Mouse (Mus musculus): Measurements from ENCODE around the gene Gpr137. TPM values are rescaled to one million over a fixed set of nuclear protein-coding genes. Genes with fewer than 3 reads are reported as not detected.
A peak's percentile ranks its signal among the peaks of the same experiment; 100 is the strongest.
"Not testable (repeated sequence)": the region's sequence is repeated elsewhere in the genome, so short reads cannot be mapped to it uniquely, and the experiment has no call there.

The Gpr137 gene
- polyA plus RNA-seq, 1 experiment from 2014 or later, result 23.7 TPM

DNA sequence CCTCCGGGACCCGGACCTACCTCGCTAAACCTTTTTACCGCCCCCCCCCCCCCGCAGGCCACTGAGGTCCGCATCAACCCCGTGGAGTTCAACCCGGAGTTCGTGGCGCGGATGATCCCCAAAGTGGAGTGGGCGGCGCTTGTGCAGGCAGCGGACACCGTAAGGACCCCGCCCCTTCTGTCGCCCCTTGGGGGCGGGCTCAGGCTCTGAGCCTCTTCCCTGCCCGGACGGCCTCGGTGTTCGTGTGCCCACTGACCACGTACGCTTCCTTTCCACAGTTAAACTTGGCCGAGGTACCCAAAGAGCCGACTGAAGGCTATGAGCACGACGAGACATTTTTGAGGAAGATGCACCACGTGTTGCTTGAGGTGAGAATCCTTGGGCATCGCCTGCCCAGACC is 32.0 kb downstream of the Gpr137 start:
- H3K4me2 ChIP-seq, result peak overlapping the region; percentile 80
- peaks cover 55% of the 10 kb centered on the region for H3K36me3 ChIP-seq
- ATAC-seq (ENCODE audit: insufficient number of reproducible peaks, low FRiP score), result peak; percentile 59
- peaks cover 29% of the 10 kb centered on the region for H3K4me1 ChIP-seq (replicated peaks)
- peak overlapping the region; percentile 78 for H3K9ac ChIP-seq
- not testable (repeated sequence) for H3K27me3 ChIP-seq (replicated peaks); H3K9me3 ChIP-seq (replicated peaks)
- 1% methylated on average over 30 of the region's 30 CpGs for WGBS
- H3K27ac ChIP-seq (ENCODE audit: poor library complexity, severe bottlenecking), result peak overlapping the region; percentile 88
- H3K4me3 ChIP-seq, result peak overlapping the region; percentile 66

DNA sequence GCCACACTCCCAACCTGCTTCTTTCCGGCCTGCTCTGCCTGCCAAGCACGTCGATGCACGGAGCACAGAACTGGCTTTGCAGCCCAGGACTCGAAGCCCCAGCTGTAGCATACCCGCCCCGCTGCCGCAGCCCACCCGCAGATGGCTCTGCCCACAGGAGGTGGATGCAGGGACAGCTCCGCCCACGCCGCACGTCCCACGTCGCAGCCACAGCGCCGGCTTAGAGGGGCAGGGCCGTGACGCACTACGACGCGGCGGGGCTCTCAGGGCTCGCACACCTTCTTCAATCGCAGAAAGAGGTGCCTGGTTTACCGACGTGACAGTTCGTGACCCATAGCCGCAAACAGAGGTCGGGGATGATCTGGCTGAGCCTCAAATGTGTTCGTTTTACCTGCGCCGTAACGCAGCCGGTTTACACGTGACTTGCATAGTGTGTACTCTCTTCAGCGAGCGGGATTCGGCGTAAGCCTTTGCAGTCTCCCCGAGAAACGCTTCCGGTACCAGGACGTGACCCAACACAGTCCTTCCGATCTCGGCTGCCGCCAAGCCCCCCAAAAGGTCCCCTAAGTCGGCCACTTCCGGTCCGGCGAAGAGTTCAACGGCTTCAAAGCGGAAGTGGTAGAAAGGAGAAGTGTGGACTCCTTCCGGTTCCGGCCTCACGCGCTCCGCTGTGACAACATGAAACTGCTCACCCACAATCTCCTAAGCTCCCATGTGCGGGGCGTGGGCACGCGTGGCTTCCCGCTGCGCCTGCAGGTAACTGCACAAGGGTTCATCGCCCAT is 32.6 kb downstream of the Gpr137 start, which contains the start of the genes Trmt112 and Prdx5:
TSS of gene Trmt112 (plus strand) at position 192 of the 783 bp plus-strand sequence.
TSS of gene Prdx5 (minus strand) at position 600 of the 783 bp plus-strand sequence.
- Histone ChIP-seq H3K27ac (ENCODE audit: poor library complexity, severe bottlenecking) (peak within 1 kb of the TSS; percentile 88), H3K36me3 (peaks cover 62% of the 10 kb centered on the region), H3K9me3 (replicated peaks) (no peaks in the 10 kb centered on the region), H3K4me1 (replicated peaks) (peaks cover 25% of the 10 kb centered on the region), H3K9ac (peak within 1 kb of the TSS; percentile 78), H3K4me3 (peak within 1 kb of the TSS; percentile 66), H3K27me3 (replicated peaks) (no peaks in the 10 kb centered on the region), H3K4me2 (peak within 1 kb of the TSS; percentile 80)
- under 1% methylated on average over 65 of the region's 65 CpGs for WGBS
- ATAC-seq (ENCODE audit: insufficient number of reproducible peaks, low FRiP score), result peak; percentile 89

DNA sequence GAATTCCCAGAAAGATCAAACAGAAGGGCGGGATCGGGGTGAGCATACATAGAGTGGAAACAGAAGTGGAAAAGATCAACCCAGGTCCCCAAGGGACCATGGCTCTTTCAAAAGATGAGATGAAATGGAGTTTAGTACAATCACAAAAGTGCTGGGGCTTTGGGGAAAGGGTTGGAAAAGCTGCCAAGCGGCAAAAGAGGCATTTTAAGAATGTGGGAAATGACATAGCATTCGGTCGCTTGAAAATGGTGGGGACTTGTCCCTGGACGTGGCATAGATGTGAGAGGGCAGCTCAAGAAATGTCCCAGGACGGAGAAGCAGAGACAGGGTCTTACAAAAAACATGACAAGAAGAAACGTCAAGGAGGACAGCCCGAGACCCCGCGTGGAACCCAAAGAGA is 33.3 kb downstream of the Gpr137 start:
- peak overlapping the region; percentile 66 for H3K4me3 ChIP-seq
- H3K36me3 ChIP-seq, result peaks cover 61% of the 10 kb centered on the region
- H3K9me3 ChIP-seq (replicated peaks), result no peaks in the 10 kb centered on the region
- 0 out of 2 replicates have a peak, but pooled peaks have one; percentile 0 for ATAC-seq (ENCODE audit: insufficient number of reproducible peaks, low FRiP score)
- H3K4me1 ChIP-seq (replicated peaks), result peaks cover 25% of the 10 kb centered on the region
- H3K27ac ChIP-seq (ENCODE audit: poor library complexity, severe bottlenecking), result peak overlapping the region; percentile 88
- WGBS, result 9% methylated on average over 11 of the region's 11 CpGs
- H3K27me3 ChIP-seq (replicated peaks), result no peaks in the 10 kb centered on the region
- H3K4me2 ChIP-seq, result peak overlapping the region; percentile 80
- H3K9ac ChIP-seq, result peak overlapping the region; percentile 78

DNA sequence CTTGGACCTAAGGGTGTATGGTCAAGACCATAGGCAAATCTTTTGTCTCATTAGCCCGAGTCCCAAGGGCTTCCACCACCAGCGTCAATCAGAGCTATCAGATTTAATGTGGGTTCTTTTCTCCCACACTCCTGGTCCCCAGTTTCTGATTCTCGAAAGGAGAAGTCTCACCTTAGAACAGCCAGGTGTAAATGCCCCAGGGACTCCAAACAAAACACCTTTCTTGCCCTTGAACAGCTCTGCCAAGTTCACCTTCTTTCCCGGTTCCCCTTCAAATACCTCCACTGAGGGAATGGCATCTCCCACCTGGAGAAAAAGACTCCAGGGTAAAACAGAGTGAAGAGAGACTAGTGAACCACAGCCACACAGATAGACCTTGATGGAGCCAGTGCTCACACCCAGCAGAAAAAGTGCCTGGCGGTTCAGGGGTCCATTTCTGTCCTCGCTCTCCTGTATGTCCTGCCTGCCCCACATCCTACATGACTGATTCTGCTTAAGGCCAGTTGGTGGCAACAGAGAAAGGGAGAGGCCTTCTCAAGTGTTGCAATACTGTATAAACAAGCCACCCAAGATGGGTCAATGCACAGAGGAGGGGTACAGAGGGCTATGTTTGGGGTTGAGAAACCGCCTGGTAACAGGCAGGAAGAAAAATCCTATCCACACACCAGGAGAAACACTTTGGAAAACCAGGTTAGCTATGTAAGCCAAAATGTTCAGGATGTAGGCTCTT is 34.3 kb downstream of the Gpr137 start:
- H3K4me3 ChIP-seq, result peak overlapping the region; percentile 66
- H3K4me2 ChIP-seq, result peak overlapping the region; percentile 80
- peak overlapping the region; percentile 78; the same call in 1 of the 2 replicates for H3K9ac ChIP-seq
- no peak overlapping the region for H3K27ac ChIP-seq (ENCODE audit: poor library complexity, severe bottlenecking)
- ATAC-seq (ENCODE audit: insufficient number of reproducible peaks, low FRiP score), result no peak
- H3K4me1 ChIP-seq (replicated peaks), result peaks cover 25% of the 10 kb centered on the region
- 77% methylated on average over 7 of the region's 7 CpGs for WGBS
- peaks cover 55% of the 10 kb centered on the region for H3K36me3 ChIP-seq
- no peaks in the 10 kb centered on the region for H3K9me3 ChIP-seq (replicated peaks)
- no peaks in the 10 kb centered on the region for H3K27me3 ChIP-seq (replicated peaks)

DNA sequence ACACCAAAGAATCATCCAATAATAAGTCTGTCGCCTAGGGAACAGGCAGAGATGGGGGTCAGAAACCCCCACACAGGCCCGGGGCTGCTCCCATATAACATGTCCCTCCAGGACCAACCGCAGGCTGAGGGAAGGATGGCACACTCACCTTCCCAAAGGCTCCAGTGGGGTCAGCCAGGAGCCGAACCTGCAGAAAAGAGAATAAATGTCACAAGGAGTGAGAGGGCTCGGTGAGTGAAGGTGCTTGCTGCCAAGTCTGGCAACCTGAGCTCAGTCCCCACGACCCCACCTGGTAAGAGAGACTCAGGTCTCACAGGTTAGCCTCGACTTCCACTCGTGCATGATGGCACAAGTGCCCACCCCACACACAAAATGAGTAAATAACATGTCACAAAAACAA is 35.2 kb downstream of the Gpr137 start:
- no peak overlapping the region for H3K4me2 ChIP-seq
- peaks cover 48% of the 10 kb centered on the region for H3K36me3 ChIP-seq
- H3K4me3 ChIP-seq, result no peak overlapping the region
- no peaks in the 10 kb centered on the region for H3K27me3 ChIP-seq (replicated peaks)
- no peaks in the 10 kb centered on the region for H3K9me3 ChIP-seq (replicated peaks)
- H3K4me1 ChIP-seq (replicated peaks), result peaks cover 25% of the 10 kb centered on the region
- H3K27ac ChIP-seq (ENCODE audit: poor library complexity, severe bottlenecking), result no peak overlapping the region
- no peak for ATAC-seq (ENCODE audit: insufficient number of reproducible peaks, low FRiP score)
- 0 out of 2 replicates have a peak overlapping the region, but pooled peaks have one; percentile 26 for H3K9ac ChIP-seq
- 89% methylated on average over 8 of the region's 8 CpGs for whole genome bisulfite sequencing

GRCm38 (mm10) chr19:6906199-6906598 is 36.1 kb downstream of the Gpr137 start:
- Histone ChIP-seq H3K36me3 (peaks cover 39% of the 10 kb centered on the region), H3K4me2 (no peak overlapping the region), H3K9me3 (replicated peaks) (no peaks in the 10 kb centered on the region), H3K4me1 (replicated peaks) (peaks cover 18% of the 10 kb centered on the region), H3K27me3 (replicated peaks) (no peaks in the 10 kb centered on the region), H3K9ac (no peak overlapping the region), H3K4me3 (no peak overlapping the region), H3K27ac (ENCODE audit: poor library complexity, severe bottlenecking) (no peak overlapping the region)
- WGBS, result 83% methylated on average over 3 of the region's 3 CpGs
- no peak for ATAC-seq (ENCODE audit: insufficient number of reproducible peaks, low FRiP score)

- Histone ChIP-seq H3K36me3 (peaks cover 36% of the 10 kb centered on the region), H3K27ac (ENCODE audit: poor library complexity, severe bottlenecking) (no peak overlapping the region), H3K27me3 (replicated peaks) (no peaks in the 10 kb centered on the region), H3K4me1 (replicated peaks) (peaks cover 14% of the 10 kb centered on the region), H3K4me2 (no peak overlapping the region), H3K4me3 (no peak overlapping the region), H3K9ac (no peak overlapping the region), H3K9me3 (replicated peaks) (no peaks in the 10 kb centered on the region)
- 85% methylated on average over 11 of the region's 11 CpGs for WGBS
- ATAC-seq (ENCODE audit: insufficient number of reproducible peaks, low FRiP score), result no peak
These were observed 36.7 kb downstream of the Gpr137 start for GRCm38 (mm10) chr19:6905498-6906159.

DNA sequence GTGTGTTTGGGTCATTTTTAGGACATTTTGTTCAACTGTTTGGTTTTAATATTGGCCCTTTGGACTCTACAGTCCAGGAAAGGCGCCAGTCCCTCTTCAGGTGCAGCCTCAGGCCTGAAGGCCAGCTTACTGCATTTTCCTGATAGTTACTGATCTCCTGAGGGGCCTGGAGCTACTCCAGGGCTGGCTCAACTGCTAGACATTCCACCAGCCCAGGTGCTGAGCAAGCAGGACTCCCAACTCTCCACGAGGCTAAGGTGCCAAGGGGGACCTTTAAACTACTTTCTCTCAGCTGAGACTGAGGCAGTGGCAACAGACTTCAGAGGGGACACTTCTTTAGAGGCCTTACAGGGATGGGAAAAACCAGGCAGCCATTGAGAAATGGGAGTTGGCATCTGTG is 37.4 kb downstream of the Gpr137 start:
- no peak for ATAC-seq (ENCODE audit: insufficient number of reproducible peaks, low FRiP score)
- H3K4me2 ChIP-seq, result no peak overlapping the region
- H3K4me1 ChIP-seq (replicated peaks), result peaks cover 14% of the 10 kb centered on the region
- no peaks in the 10 kb centered on the region for H3K27me3 ChIP-seq (replicated peaks)
- peaks cover 6% of the 10 kb centered on the region; the same call in 1 of the 2 replicates for H3K9me3 ChIP-seq (replicated peaks)
- H3K9ac ChIP-seq, result no peak overlapping the region
- no peak overlapping the region for H3K27ac ChIP-seq (ENCODE audit: poor library complexity, severe bottlenecking)
- H3K4me3 ChIP-seq, result no peak overlapping the region
- 74% methylated on average over 2 of the region's 2 CpGs for WGBS
- peaks cover 36% of the 10 kb centered on the region for H3K36me3 ChIP-seq

GRCm38 (mm10) chr19:6903031-6903430 is 39.2 kb downstream of the Gpr137 start:
- 92% methylated on average over 1 of the region's 1 CpGs for WGBS
- H3K4me1 ChIP-seq (replicated peaks), result peaks cover 7% of the 10 kb centered on the region
- peaks cover 36% of the 10 kb centered on the region for H3K36me3 ChIP-seq
- no peak overlapping the region for H3K9ac ChIP-seq
- no peak overlapping the region for H3K4me3 ChIP-seq
- peaks cover 8% of the 10 kb centered on the region; the same call in 1 of the 2 replicates for H3K9me3 ChIP-seq (replicated peaks)
- H3K27ac ChIP-seq (ENCODE audit: poor library complexity, severe bottlenecking), result no peak overlapping the region
- H3K4me2 ChIP-seq, result no peak overlapping the region
- H3K27me3 ChIP-seq (replicated peaks), result no peaks in the 10 kb centered on the region
- no peak for ATAC-seq (ENCODE audit: insufficient number of reproducible peaks, low FRiP score)

- peaks cover 11% of the 10 kb centered on the region for H3K36me3 ChIP-seq
- H3K4me1 ChIP-seq (replicated peaks), result no peaks in the 10 kb centered on the region
- no peaks in the 10 kb centered on the region for H3K27me3 ChIP-seq (replicated peaks)
- 81% methylated on average over 4 of the region's 4 CpGs for WGBS
- H3K9me3 ChIP-seq (replicated peaks), result peaks cover 19% of the 10 kb centered on the region
- no peak overlapping the region for H3K9ac ChIP-seq
- no peak for ATAC-seq (ENCODE audit: insufficient number of reproducible peaks, low FRiP score)
- no peak overlapping the region for H3K27ac ChIP-seq (ENCODE audit: poor library complexity, severe bottlenecking)
- H3K4me2 ChIP-seq, result no peak overlapping the region
- H3K4me3 ChIP-seq, result no peak overlapping the region
These were observed 42.6 kb downstream of the Gpr137 start for GRCm38 (mm10) chr19:6899641-6900040.

Measured in heart, embryonic 12.5 days (tissue).